Mouse (Mus musculus): ENCODE results near the gene Slc15a5. TPM values are rescaled to one million over a fixed set of nuclear protein-coding genes. Genes with fewer than 3 reads are reported as not detected.
A peak's percentile ranks its signal among the peaks of the same experiment; 100 is the strongest.

Slc15a5 gene
- polyA plus RNA-seq, 1 experiment from 2014 or later: not detected

GRCm38 (mm10) chr6:137934545-137935298, 145.0 kb downstream of the Slc15a5 start:
- ATAC-seq: peak; percentile 50; the same call in 1 of the 2 replicates
- H3K27me3 ChIP-seq (replicated peaks; ENCODE audit: control insufficient read depth, insufficient read depth, low read length): no peaks in the 10 kb centered on the region
- no peaks in the 10 kb centered on the region for H3K9me3 ChIP-seq (ENCODE audit: control insufficient read depth, low read length)
- H3K9ac ChIP-seq (ENCODE audit: low read depth, low read length): no peak overlapping the region
- 51% methylated on average over 3 of the region's 3 CpGs for WGBS
- H3K4me1 ChIP-seq (ENCODE audit: control insufficient read depth, insufficient read depth, low read depth, low read length): no peaks in the 10 kb centered on the region; the same call in 1 of the 2 replicates
- H3K4me3 ChIP-seq (ENCODE audit: low read length): no peak overlapping the region
- H3K4me2 ChIP-seq (ENCODE audit: low read length): peak overlapping the region; percentile 21; the same call in 1 of the 2 replicates
- no peak overlapping the region for H3K27ac ChIP-seq (ENCODE audit: low read depth, low read length)
- H3K36me3 ChIP-seq (ENCODE audit: control insufficient read depth, insufficient read depth, low read length): no peaks in the 10 kb centered on the region

Other genes with a start within 250 kb of the Slc15a5 start
- gene Mgst1, start 60.4 kb upstream of the Slc15a5 start, polyA plus RNA-seq (2015; fragmentation: Nextera tagmentation; extraction: Ambion mirVana): 103 and 111 TPM in 2 replicates

All from hindbrain, embryonic 16.5 days (tissue).